Mouse (Mus musculus): ENCODE measurements around the gene Abcg2.

- TF ChIP-seq CTCF (IDR thresholded peaks at IDR 0.05; ENCODE audit: borderline replicate concordance, insufficient read depth, low read depth, low read length) = no peak
- no peak for TF ChIP-seq POLR2A (IDR thresholded peaks at IDR 0.05; ENCODE audit: borderline replicate concordance, insufficient read depth, low read length)
Observed at GRCm38 (mm10) chr6:58609919-58610759, 25.8 kb downstream of the Abcg2 start.

Data from cerebellum, adult 2 months (tissue).